Mouse (Mus musculus): ENCODE data around the gene Rabggta. TPM values are rescaled to one million over a fixed set of nuclear protein-coding genes. Genes with fewer than 3 reads are reported as not detected.
A peak's percentile ranks its signal among the peaks of the same experiment; 100 is the strongest.
"Not testable (repeated sequence)": the region's sequence is repeated elsewhere in the genome, so short reads cannot be mapped to it uniquely, and the experiment has no call there.

Gene Rabggta
- total and polyA plus RNA-seq, 3 experiments: 12.5 to 26.3 (median 13.0) TPM

GRCm38 (mm10) chr14:55763166-55763565, 41.1 kb upstream of the Rabggta start:
- Histone ChIP-seq H3K9ac (ENCODE audit: low read depth, low read length) (peak overlapping the region; percentile 42; the same call in 1 of the 2 replicates), H3K4me3 (no peak overlapping the region; the same call in 1 of the 2 replicates), H3K36me3 (ENCODE audit: control insufficient read depth, insufficient read depth, low read length) (no peaks in the 10 kb centered on the region), H3K27ac (peak overlapping the region; percentile 55), H3K27me3 (ENCODE audit: control insufficient read depth, insufficient read depth, low read length) (0 out of 2 replicates have a peak, but pooled peaks cover 2% of the 10 kb centered on the region), H3K79me2 (replicated peaks; ENCODE audit: control insufficient read depth, insufficient read depth, low read length) (no peaks in the 10 kb centered on the region), H3K4me1 (ENCODE audit: control insufficient read depth, insufficient read depth, low read length) (peaks cover 7% of the 10 kb centered on the region)
- peak; percentile 44 to 48 for DNase-seq
- WGBS: 19% methylated on average over 7 of the region's 7 CpGs
- TF ChIP-seq EP300 (IDR thresholded peaks at IDR 0.05; ENCODE audit: insufficient read depth, low read depth, low read length) (no peak), POLR2A (IDR thresholded peaks at IDR 0.05; ENCODE audit: insufficient read depth, low read depth, low read length) (no peak), CTCF (IDR thresholded peaks at IDR 0.05) (no peak)
- intact Hi-C loops (cut with DNase I): no loop called here

GRCm38 (mm10) chr14:55762001-55762821, 40.1 kb upstream of the Rabggta start:
- peaks cover 9% of the 10 kb centered on the region for H3K4me1 ChIP-seq (ENCODE audit: control insufficient read depth, insufficient read depth, low read length)
- intact Hi-C loops (cut with DNase I): no loop called here
- 0 out of 2 replicates have a peak, but pooled peaks cover 2% of the 10 kb centered on the region for H3K27me3 ChIP-seq (ENCODE audit: control insufficient read depth, insufficient read depth, low read length)
- no peak for TF ChIP-seq EP300 (IDR thresholded peaks at IDR 0.05; ENCODE audit: insufficient read depth, low read depth, low read length)
- TF ChIP-seq CTCF (IDR thresholded peaks at IDR 0.05): peak; percentile 67
- WGBS: 2% methylated on average over 77 of the region's 77 CpGs
- peak overlapping the region; percentile 65 for H3K4me3 ChIP-seq
- peak overlapping the region; percentile 97 for H3K9ac ChIP-seq (ENCODE audit: low read depth, low read length)
- peak overlapping the region; percentile 55 for H3K27ac ChIP-seq
- H3K79me2 ChIP-seq (replicated peaks; ENCODE audit: control insufficient read depth, insufficient read depth, low read length): no peaks in the 10 kb centered on the region
- peak; percentile 66 to 75 for DNase-seq
- H3K36me3 ChIP-seq (ENCODE audit: control insufficient read depth, insufficient read depth, low read length): no peaks in the 10 kb centered on the region

GRCm38 (mm10) chr14:55761163-55761562, 39.1 kb upstream of the Rabggta start, which contains the start of gene Ltb4r2:
TSS of gene Ltb4r2 (plus strand) at chr14:55761428.
- H3K4me3 ChIP-seq: peak within 1 kb of the TSS; percentile 65
- intact Hi-C loops (cut with DNase I): no loop called here
- no peaks in the 10 kb centered on the region for H3K79me2 ChIP-seq (replicated peaks; ENCODE audit: control insufficient read depth, insufficient read depth, low read length)
- H3K27ac ChIP-seq: peak within 1 kb of the TSS; percentile 55
- TF ChIP-seq POLR2A (IDR thresholded peaks at IDR 0.05; ENCODE audit: insufficient read depth, low read depth, low read length) (no peak), CTCF (IDR thresholded peaks at IDR 0.05) (no peak), EP300 (IDR thresholded peaks at IDR 0.05; ENCODE audit: insufficient read depth, low read depth, low read length) (no peak)
- H3K9ac ChIP-seq (ENCODE audit: low read depth, low read length): peak within 1 kb of the TSS; percentile 97
- DNase-seq: no peak
- H3K36me3 ChIP-seq (ENCODE audit: control insufficient read depth, insufficient read depth, low read length): no peaks in the 10 kb centered on the region
- H3K4me1 ChIP-seq (ENCODE audit: control insufficient read depth, insufficient read depth, low read length): peaks cover 9% of the 10 kb centered on the region
- 91% methylated on average over 6 of the region's 6 CpGs for WGBS
- H3K27me3 ChIP-seq (ENCODE audit: control insufficient read depth, insufficient read depth, low read length): 0 out of 2 replicates have a peak, but pooled peaks cover 2% of the 10 kb centered on the region

GRCm38 (mm10) chr14:55760156-55760555, 38.1 kb upstream of the Rabggta start:
- peak; percentile 82 for TF ChIP-seq CTCF (IDR thresholded peaks at IDR 0.05)
- H3K27me3 ChIP-seq (ENCODE audit: control insufficient read depth, insufficient read depth, low read length); intact Hi-C loops (cut with DNase I); H3K9ac ChIP-seq (ENCODE audit: low read depth, low read length); H3K79me2 ChIP-seq (replicated peaks; ENCODE audit: control insufficient read depth, insufficient read depth, low read length); H3K4me1 ChIP-seq (ENCODE audit: control insufficient read depth, insufficient read depth, low read length); H3K36me3 ChIP-seq (ENCODE audit: control insufficient read depth, insufficient read depth, low read length); H3K27ac ChIP-seq: not testable (repeated sequence)
- 4% methylated on average over 6 of the region's 6 CpGs for whole genome bisulfite sequencing
- peak overlapping the region; percentile 36 for H3K4me3 ChIP-seq
- DNase-seq: peak; percentile 85 to 88

GRCm38 (mm10) chr14:55758363-55758784, 36.3 kb upstream of the Rabggta start, which contains the start of gene Cideb:
TSS of gene Cideb (minus strand) at chr14:55758458.
- Histone ChIP-seq H3K27ac (no peak within 1 kb of the TSS), H3K4me1 (ENCODE audit: control insufficient read depth, insufficient read depth, low read length) (peaks cover 7% of the 10 kb centered on the region), H3K9ac (ENCODE audit: low read depth, low read length) (no peak within 1 kb of the TSS), H3K27me3 (ENCODE audit: control insufficient read depth, insufficient read depth, low read length) (0 out of 2 replicates have a peak, but pooled peaks cover 2% of the 10 kb centered on the region), H3K36me3 (ENCODE audit: control insufficient read depth, insufficient read depth, low read length) (no peaks in the 10 kb centered on the region), H3K79me2 (replicated peaks; ENCODE audit: control insufficient read depth, insufficient read depth, low read length) (no peaks in the 10 kb centered on the region), H3K4me3 (no peak within 1 kb of the TSS)
- intact Hi-C loops (cut with DNase I): no loop called here
- DNase-seq: peak in 1 of 2 experiments; percentile 36
- WGBS: 17% methylated on average over 8 of the region's 8 CpGs
- TF ChIP-seq CTCF (IDR thresholded peaks at IDR 0.05) (peak; percentile 83), POLR2A (IDR thresholded peaks at IDR 0.05; ENCODE audit: insufficient read depth, low read depth, low read length) (no peak)

- WGBS: 17% methylated on average over 6 of the region's 6 CpGs
- Histone ChIP-seq H3K27me3 (ENCODE audit: control insufficient read depth, insufficient read depth, low read length) (0 out of 2 replicates have a peak, but pooled peaks cover 2% of the 10 kb centered on the region), H3K9ac (ENCODE audit: low read depth, low read length) (no peak overlapping the region), H3K4me1 (ENCODE audit: control insufficient read depth, insufficient read depth, low read length) (peaks cover 3% of the 10 kb centered on the region), H3K79me2 (replicated peaks; ENCODE audit: control insufficient read depth, insufficient read depth, low read length) (no peaks in the 10 kb centered on the region), H3K4me3 (no peak overlapping the region), H3K36me3 (ENCODE audit: control insufficient read depth, insufficient read depth, low read length) (no peaks in the 10 kb centered on the region), H3K27ac (no peak overlapping the region)
- intact Hi-C loops (cut with DNase I): no loop called here
- DNase-seq: no peak
- TF ChIP-seq CTCF (IDR thresholded peaks at IDR 0.05) (no peak), EP300 (IDR thresholded peaks at IDR 0.05; ENCODE audit: insufficient read depth, low read depth, low read length) (no peak), POLR2A (IDR thresholded peaks at IDR 0.05; ENCODE audit: insufficient read depth, low read depth, low read length) (no peak)
Measured at GRCm38 (mm10) chr14:55757566-55757965, 35.5 kb upstream of the Rabggta start.
